Mouse (Mus musculus): Measurements from ENCODE around the gene Eln.
A peak's percentile ranks its signal among the peaks of the same experiment; 100 is the strongest.

The Eln gene

GRCm38 (mm10) chr5:134746890-134747511 lies at the start of gene Eln:
Eln (minus strand) TSS chr5:134747323.
- DNase-seq: no peak

GRCm38 (mm10) chr5:134790080-134790995 lies 43.2 kb upstream of the Eln start:
- no peak for DNase-seq

- DNase-seq: no peak
These were observed 41.1 kb upstream of the Eln start for GRCm38 (mm10) chr5:134788237-134788636.

GRCm38 (mm10) chr5:134785691-134786371 lies 38.7 kb upstream of the Eln start:
- DNase-seq: no peak

- no peak for DNase-seq
These were observed 36.7 kb upstream of the Eln start for GRCm38 (mm10) chr5:134783794-134784193.

- DNase-seq: no peak
These were observed 33.8 kb upstream of the Eln start for GRCm38 (mm10) chr5:134780963-134781362.

GRCm38 (mm10) chr5:134780146-134780545 lies 33.0 kb upstream of the Eln start:
- DNase-seq: no peak

GRCm38 (mm10) chr5:134776551-134776950 lies 29.4 kb upstream of the Eln start:
- DNase-seq: no peak

- DNase-seq: no peak
These were observed 25.4 kb upstream of the Eln start for GRCm38 (mm10) chr5:134772522-134772921.

- DNase-seq: no peak
These were observed 24.6 kb upstream of the Eln start for GRCm38 (mm10) chr5:134771750-134772149.

- DNase-seq: no peak
These were observed 22.1 kb upstream of the Eln start for GRCm38 (mm10) chr5:134769181-134769580.

- DNase-seq: no peak
These were observed 18.3 kb upstream of the Eln start for GRCm38 (mm10) chr5:134765441-134765840.

GRCm38 (mm10) chr5:134763326-134763725 lies 16.2 kb upstream of the Eln start:
- no peak for DNase-seq

- peak; percentile 7 for DNase-seq
These were observed 14.4 kb upstream of the Eln start for GRCm38 (mm10) chr5:134761409-134762124.

- no peak for DNase-seq
These were observed 8.9 kb upstream of the Eln start for GRCm38 (mm10) chr5:134756031-134756430.

GRCm38 (mm10) chr5:134754096-134754495 lies 7.0 kb upstream of the Eln start:
- DNase-seq: no peak

GRCm38 (mm10) chr5:134750469-134750868 lies 3.3 kb upstream of the Eln start:
- DNase-seq: no peak

- DNase-seq: peak; percentile 57
These were observed 960 bp upstream of the Eln start for GRCm38 (mm10) chr5:134747947-134748618.

GRCm38 (mm10) chr5:134747512-134747893 lies 380 bp upstream of the Eln start:
- peak; percentile 20 for DNase-seq

GRCm38 (mm10) chr5:134746201-134746600 lies 922 bp downstream of the Eln start:
- DNase-seq: no peak

GRCm38 (mm10) chr5:134745801-134746200 lies 1.3 kb downstream of the Eln start:
- DNase-seq: no peak

- DNase-seq: no peak
These were observed 2.1 kb downstream of the Eln start for GRCm38 (mm10) chr5:134745000-134745399.

Data from cerebellum, adult 8-10 months (tissue).